ENCODE assay signal across 8 mouse cellular contexts in genomic region chr15:37041214-37041613, GRCm38 (mm10). TPM values are rescaled to one million over a fixed set of nuclear protein-coding genes. Genes with fewer than 3 reads are reported as not detected.
DNase-seq lines count a peak whose midpoint lies in the region; ATAC-seq lines count a peak whose summit lies in the region.

No protein-coding gene starts in this region.

- intact Hi-C loops in heart, postnatal 36 days (cut with DNase I), result no loop called here

- ATAC-seq in CD4-positive, CD25-positive, alpha-beta regulatory T cell, adult 4 months, result no peak

- peak; percentile 70 to 73 for DNase-seq in heart, adult 18-20 months
- DNase-seq in heart, postnatal 4 days, result no peak
- peak; percentile 57 for DNase-seq in right cerebral cortex, adult 18-20 months
- no peak for DNase-seq in right cerebral cortex, postnatal 14 days
- peak; percentile 42 to 48 for DNase-seq in heart, postnatal 36 days
- no peak for DNase-seq in thymus, postnatal 0 days (ENCODE audit: low spot score)
- no peak for DNase-seq in thymus, postnatal 36 days

RNA-seq across cellular contexts. Expression of gene Zfp706, which starts 33.6 kb away (rescaled TPM):
- 100 to 1,000 TPM; 196 to 224 TPM for total RNA-seq in heart, adult 18-20 months (2021)
- 100 to 1,000 TPM; 234 to 247 TPM for total RNA-seq in heart, postnatal 4 days (2021)
- 100 to 1,000 TPM; 217 to 238 TPM for total RNA-seq in heart, postnatal 36 days (2021)
- 596 and 599 TPM in 2 replicates for polyA plus RNA-seq in thymus, postnatal 0 days (2015; fragmentation: Nextera tagmentation; extraction: Ambion mirVana)
- polyA plus RNA-seq in CD4-positive, CD25-positive, alpha-beta regulatory T cell, adult 4 months (2017; shearing (Covaris generic)), result 100 to 1,000 TPM; 420 to 436 TPM

Comparison
In these comparisons a context has a peak if more than half of its experiments do, and no peak if none do; other contexts are left out.
1. DNase-seq: peak in heart, adult 18-20 months (2 of 2), right cerebral cortex, adult 18-20 months (single experiment) and heart, postnatal 36 days (2 of 2); none in heart, postnatal 4 days (single experiment), right cerebral cortex, postnatal 14 days (single experiment), thymus, postnatal 0 days (single experiment) and thymus, postnatal 36 days (0 of 2).